ENCODE assay signal across 27 mouse cellular contexts in the genomic region with DNA sequence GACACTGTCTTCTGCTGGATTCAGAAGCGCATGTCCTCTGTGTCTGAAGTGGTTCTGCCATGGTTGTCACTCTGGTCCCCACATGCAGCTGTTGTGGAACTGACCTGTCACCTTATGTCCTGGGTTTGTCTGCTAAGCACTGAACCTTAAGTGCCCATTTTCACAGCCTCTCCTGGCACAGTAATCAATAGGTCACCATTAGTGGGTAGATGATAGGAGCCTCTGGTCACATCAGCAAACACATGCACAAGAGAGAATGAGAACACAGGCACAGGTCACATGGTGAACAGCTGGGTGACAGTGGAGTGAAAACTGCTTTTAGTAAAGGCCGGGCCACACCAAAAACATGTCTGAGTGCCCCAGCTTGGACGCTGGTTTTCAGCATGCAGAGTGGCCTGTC. TPM values are rescaled to one million over a fixed set of nuclear protein-coding genes. Genes with fewer than 3 reads are reported as not detected.
DNase-seq lines count a peak whose midpoint lies in the region; ATAC-seq and TF ChIP-seq lines count a peak whose summit lies in the region.
"Had no signal": no experiment of that assay in that cellular context is flagged by ENCODE, and none has a peak within 500 bp of the region (broad histone marks: within the 10 kb centered on the region; RNA-seq: fewer than 3 reads in every experiment).

No protein-coding gene starts in this region.

- no peak overlapping the region for H3K9ac ChIP-seq in intestine, embryonic 15.5 days
- H3K9ac ChIP-seq in intestine, embryonic 16.5 days (ENCODE audit: low read depth, low read length): no peak overlapping the region
- peak overlapping the region; percentile 65 for H3K9ac ChIP-seq in liver, adult 2 months (ENCODE audit: low read depth, low read length)
- no peak overlapping the region for H3K9ac ChIP-seq in liver, embryonic 12.5 days
- no peak overlapping the region for H3K9ac ChIP-seq in stomach, postnatal 0 days (ENCODE audit: low read length)
- H3K9ac ChIP-seq: forebrain, embryonic 13.5 days; heart, embryonic 15.5 days; midbrain, embryonic 13.5 days had no signal

- no peak overlapping the region for H3K27ac ChIP-seq in intestine, embryonic 15.5 days
- H3K27ac ChIP-seq in intestine, embryonic 16.5 days (ENCODE audit: low read length): no peak overlapping the region
- H3K27ac ChIP-seq in liver, adult 2 months (replicated peaks; ENCODE audit: insufficient read depth, low read depth, low read length): peak overlapping the region; percentile 93
- H3K27ac ChIP-seq in liver, embryonic 12.5 days: no peak overlapping the region
- H3K27ac ChIP-seq in cortical plate, adult 2 months (ENCODE audit: insufficient read depth, low read length): no peak overlapping the region
- no peak overlapping the region for H3K27ac ChIP-seq in stomach, postnatal 0 days (replicated peaks)
- H3K27ac ChIP-seq: forebrain, embryonic 13.5 days; heart, embryonic 10.5 days; heart, embryonic 15.5 days; macrophage; midbrain, embryonic 13.5 days had no signal

- H3K4me2 ChIP-seq in intestine, embryonic 15.5 days (replicated peaks): 0 out of 2 replicates have a peak overlapping the region, but pooled peaks have one; percentile 99
- no peak overlapping the region for H3K4me2 ChIP-seq in intestine, embryonic 16.5 days (ENCODE audit: low read depth, low read length)
- no peak overlapping the region for H3K4me2 ChIP-seq in liver, embryonic 12.5 days
- H3K4me2 ChIP-seq in stomach, postnatal 0 days (replicated peaks; ENCODE audit: low read depth): peak overlapping the region; percentile 1; the same call in 1 of the 2 replicates
- H3K4me2 ChIP-seq: forebrain, embryonic 13.5 days; midbrain, embryonic 13.5 days had no signal

- H3K4me3 ChIP-seq in intestine, embryonic 15.5 days (replicated peaks): no peak overlapping the region
- H3K4me3 ChIP-seq in intestine, embryonic 16.5 days (ENCODE audit: low read length): no peak overlapping the region
- peak overlapping the region; percentile 11 for H3K4me3 ChIP-seq in liver, adult 2 months (ENCODE audit: insufficient read depth, low read depth, low read length)
- no peak overlapping the region for H3K4me3 ChIP-seq in liver, embryonic 12.5 days
- H3K4me3 ChIP-seq in cortical plate, adult 2 months (ENCODE audit: insufficient read depth, low read length): peak overlapping the region; percentile 84
- H3K4me3 ChIP-seq in stomach, postnatal 0 days (ENCODE audit: low read depth, low read length): no peak overlapping the region
- H3K4me3 ChIP-seq: forebrain, embryonic 13.5 days; heart, embryonic 10.5 days; heart, embryonic 15.5 days; midbrain, embryonic 13.5 days had no signal

- no peak for TF ChIP-seq CTCF in liver, adult 2 months (IDR thresholded peaks at IDR 0.05; ENCODE audit: low read depth, low read length)
- TF ChIP-seq CTCF in cortical plate, adult 2 months (IDR thresholded peaks at IDR 0.05; ENCODE audit: extremely low read depth, insufficient read depth, low read length): no peak
- TF ChIP-seq CTCF in stomach, postnatal 0 days (IDR thresholded peaks at IDR 0.05; ENCODE audit: low read depth): no peak

- peaks cover 34% of the 10 kb centered on the region for H3K79me2 ChIP-seq in liver, adult 2 months (ENCODE audit: control insufficient read depth, insufficient read depth, low read length)

- WGBS in intestine, embryonic 15.5 days: 72% methylated on average over 3 of the region's 3 CpGs
- 63% methylated on average over 3 of the region's 3 CpGs for WGBS in intestine, embryonic 16.5 days
- WGBS in liver, adult 2 months: 28% methylated on average over 3 of the region's 3 CpGs
- WGBS in liver, embryonic 12.5 days (ENCODE audit: insufficient replicate concordance): 52% methylated on average over 3 of the region's 3 CpGs
- 71% methylated on average over 3 of the region's 3 CpGs for WGBS in stomach, postnatal 0 days

- H3K27me3 ChIP-seq in intestine, embryonic 15.5 days (replicated peaks): peaks cover 9% of the 10 kb centered on the region
- peaks cover 3% of the 10 kb centered on the region; the same call in 1 of the 2 replicates for H3K27me3 ChIP-seq in intestine, embryonic 16.5 days (replicated peaks; ENCODE audit: control insufficient read depth, insufficient read depth, low read length)
- no peaks in the 10 kb centered on the region for H3K27me3 ChIP-seq in liver, adult 2 months (ENCODE audit: control insufficient read depth, insufficient read depth, low read length)
- peaks cover 59% of the 10 kb centered on the region for H3K27me3 ChIP-seq in liver, embryonic 12.5 days (replicated peaks)
- H3K27me3 ChIP-seq in stomach, postnatal 0 days (ENCODE audit: control insufficient read depth, insufficient read depth, low read length): no peaks in the 10 kb centered on the region

- TF ChIP-seq EP300 in stomach, postnatal 0 days (optimal IDR thresholded peaks at IDR 0.05): no peak

- H3K4me1 ChIP-seq in intestine, embryonic 15.5 days (replicated peaks): peaks cover 8% of the 10 kb centered on the region; the same call in 1 of the 2 replicates
- H3K4me1 ChIP-seq in intestine, embryonic 16.5 days (ENCODE audit: control insufficient read depth, insufficient read depth, low read length): peaks cover 25% of the 10 kb centered on the region
- H3K4me1 ChIP-seq in liver, adult 2 months (ENCODE audit: control insufficient read depth, insufficient read depth, low read length): peaks cover 27% of the 10 kb centered on the region
- H3K4me1 ChIP-seq in liver, embryonic 12.5 days: peaks cover 3% of the 10 kb centered on the region; the same call in 1 of the 2 replicates
- peaks cover 4% of the 10 kb centered on the region for H3K4me1 ChIP-seq in cortical plate, adult 2 months (ENCODE audit: control insufficient read depth, insufficient read depth, low read length)
- no peaks in the 10 kb centered on the region for H3K4me1 ChIP-seq in stomach, postnatal 0 days (replicated peaks; ENCODE audit: control insufficient read depth, insufficient read depth)

- H3K9me3 ChIP-seq in intestine, embryonic 15.5 days: no peaks in the 10 kb centered on the region
- no peaks in the 10 kb centered on the region for H3K9me3 ChIP-seq in intestine, embryonic 16.5 days (ENCODE audit: control insufficient read depth, low read length)
- H3K9me3 ChIP-seq in liver, embryonic 12.5 days (replicated peaks): no peaks in the 10 kb centered on the region
- H3K9me3 ChIP-seq in stomach, postnatal 0 days (ENCODE audit: control insufficient read depth, low read length): no peaks in the 10 kb centered on the region
- H3K9me3 ChIP-seq: forebrain, embryonic 13.5 days; heart, embryonic 10.5 days; heart, embryonic 15.5 days; midbrain, embryonic 13.5 days had no signal

- ATAC-seq in intestine, embryonic 15.5 days: no peak
- ATAC-seq in intestine, embryonic 16.5 days: no peak
- ATAC-seq in liver, embryonic 12.5 days: no peak
- no peak for ATAC-seq in stomach, postnatal 0 days (ENCODE audit: low FRiP score, low TSS enrichment)
- ATAC-seq: CD4-positive, CD25-positive, alpha-beta regulatory T cell, adult 4 months; forebrain, embryonic 13.5 days; midbrain, embryonic 13.5 days had no signal

- TF ChIP-seq POLR2A in liver, adult 2 months (IDR thresholded peaks at IDR 0.05; ENCODE audit: extremely low read depth, insufficient read depth, low read length): no peak
- TF ChIP-seq POLR2A in cortical plate, adult 2 months (IDR thresholded peaks at IDR 0.05; ENCODE audit: extremely low read depth, insufficient read depth, low read length): no peak

- H3K36me3 ChIP-seq in intestine, embryonic 15.5 days: no peaks in the 10 kb centered on the region
- H3K36me3 ChIP-seq in intestine, embryonic 16.5 days (ENCODE audit: control insufficient read depth, insufficient read depth, low read length): no peaks in the 10 kb centered on the region
- no peaks in the 10 kb centered on the region for H3K36me3 ChIP-seq in liver, adult 2 months (ENCODE audit: control insufficient read depth, insufficient read depth, low read length)
- no peaks in the 10 kb centered on the region for H3K36me3 ChIP-seq in liver, embryonic 12.5 days
- H3K36me3 ChIP-seq in stomach, postnatal 0 days (ENCODE audit: control insufficient read depth, insufficient read depth, low read length): no peaks in the 10 kb centered on the region
- H3K36me3 ChIP-seq: heart, embryonic 10.5 days; heart, embryonic 15.5 days; midbrain, embryonic 13.5 days had no signal

- peak; percentile 94 for DNase-seq in liver, adult 2 months (ENCODE audit: extremely low read depth, low read depth, low spot score)
- DNase-seq in stomach, postnatal 0 days (ENCODE audit: low spot score): no peak
- DNase-seq in adipocyte (ENCODE audit: low spot score): no peak
- DNase-seq: cerebellum, adult 8-10 months; cerebellum, postnatal 25 days; gastrocnemius, postnatal 25 days; heart, adult 11 months; kidney, adult 18-20 months; kidney, postnatal 10 days; left cerebral cortex, postnatal 4 days; lung, adult 2 months; lung, postnatal 10 days; retina, postnatal 1 day; right cerebral cortex, postnatal 25 days; spleen, adult 18-20 months; thymus, adult 2 months; thymus, postnatal 36 days had no signal

RNA-seq across cellular contexts. Expression of a gene that starts 2.6 kb away (rescaled TPM):
- polyA plus RNA-seq in intestine, embryonic 15.5 days (2015; fragmentation: Nextera tagmentation; extraction: Ambion mirVana): 52.2 and 52.3 TPM in 2 replicates
- 53.0 and 54.1 TPM in 2 replicates for polyA plus RNA-seq in intestine, embryonic 16.5 days (2015; fragmentation: Nextera tagmentation; extraction: Ambion mirVana)
- 19.1 and 21.1 TPM in 2 replicates for total RNA-seq in liver, adult 2 months (2014; rRNA removed)
- polyA plus RNA-seq in liver, adult 2 months (2012; rRNA removed): 12.4 and 14.8 TPM in 2 replicates
- 7.2 TPM in 2 replicates for polyA plus RNA-seq in liver, embryonic 12.5 days (2016; fragmentation: Nextera tagmentation; extraction: Ambion mirVana)
- 103 and 117 TPM in 2 replicates for polyA plus RNA-seq in cortical plate, adult 2 months (2012; rRNA removed)
- polyA plus RNA-seq in stomach, postnatal 0 days (2015; fragmentation: Nextera tagmentation; extraction: Ambion mirVana): 33.4 and 33.9 TPM in 2 replicates

Comparison
In these comparisons a context has a peak if more than half of its experiments do, and no peak if none do; other contexts are left out.
1. H3K4me2 ChIP-seq: peak in intestine, embryonic 15.5 days (single experiment) and stomach, postnatal 0 days (single experiment); none in intestine, embryonic 16.5 days (single experiment) and liver, embryonic 12.5 days (single experiment).
2. H3K4me3 ChIP-seq: peak in liver, adult 2 months (single experiment) and cortical plate, adult 2 months (single experiment); none in intestine, embryonic 15.5 days (single experiment), intestine, embryonic 16.5 days (single experiment), liver, embryonic 12.5 days (single experiment) and stomach, postnatal 0 days (single experiment).